Mouse (Mus musculus) heart, embryonic 11.5 days (tissue): ENCODE measurements around the gene Hoxc8. TPM values are rescaled to one million over a fixed set of nuclear protein-coding genes. Genes with fewer than 3 reads are reported as not detected.

Source experiments
- ATAC-seq: fragments of 200-750 bp; cut with Nextera tagmentation; replicated peaks from 2 replicates; pipeline ENCODE4 v1.8.0; 2017; ENCODE audit warnings: moderate library complexity; ENCODE audit not compliant: insufficient number of reproducible peaks, low FRiP score, low TSS enrichment
- H3K27ac ChIP-seq: fragments of 300-500 bp; sonication (generic); 2 replicates; pipeline ENCODE4 v1.5.1; 2014; ENCODE audit warnings: mild to moderate bottlenecking, low read depth, low read length
- H3K27me3 ChIP-seq: fragments of 300-500 bp; sonication (generic); 2 replicates; pipeline ENCODE4 v1.6.1; 2014; ENCODE audit warnings: mild to moderate bottlenecking, low read length, mixed read lengths; ENCODE audit not compliant: control insufficient read depth, insufficient read depth
- H3K36me3 ChIP-seq: fragments of 300-500 bp; sonication (generic); 2 replicates; pipeline ENCODE4 v1.6.1; 2014; ENCODE audit warnings: mild to moderate bottlenecking, low read length, moderate library complexity, mixed read lengths; ENCODE audit not compliant: control insufficient read depth, insufficient read depth
- H3K4me1 ChIP-seq: fragments of 300-500 bp; sonication (generic); 2 replicates; pipeline ENCODE4 v1.6.1; 2014; ENCODE audit warnings: low read length; ENCODE audit not compliant: control insufficient read depth, insufficient read depth
- H3K4me2 ChIP-seq: fragments of 300-500 bp; sonication (generic); 2 replicates; pipeline ENCODE4 v1.6.1; 2014; ENCODE audit warnings: mild to moderate bottlenecking, moderate library complexity
- H3K4me3 ChIP-seq: fragments of 300-500 bp; sonication (generic); 2 replicates; pipeline ENCODE4 v1.5.1; 2014; ENCODE audit warnings: low read depth, low read length
- H3K9ac ChIP-seq: fragments of 300-500 bp; sonication (generic); 2 replicates; pipeline ENCODE4 v1.6.1; 2014; ENCODE audit warnings: mild to moderate bottlenecking, low read depth, low read length, moderate library complexity
- H3K9me3 ChIP-seq: fragments of 300-500 bp; sonication (generic); replicated peaks from 2 replicates; pipeline ENCODE4 v1.6.1; 2016; ENCODE audit warnings: low read length; ENCODE audit not compliant: control insufficient read depth
- WGBS: fragments of 180-500 bp; shearing (Covaris S2); extraction: QIAGEN DNeasy Blood & Tissue Kit; methylation state at CpG from one replicate; pipeline ENCODE4 v1.1.7; 2014; ENCODE audit not compliant: insufficient replicate concordance; 5-methylcytosine and 5-hydroxymethylcytosine counted together
- polyA plus RNA-seq: library from polyadenylated mRNA; unstranded; fragments of >200 nt; fragmentation: Nextera tagmentation; extraction: Ambion mirVana; gene quantifications from 2 replicates; pipeline ENCODE4 v1.2.1, GENCODE M21; 2014

Hoxc8 gene
- polyA plus RNA-seq, 1 experiment from 2014 or later, result 0.20 TPM

GRCm38 (mm10) chr15:103035548-103035881 is 45.1 kb downstream of the Hoxc8 start:
- Histone ChIP-seq H3K9me3 (no peaks in the 10 kb centered on the region), H3K4me3 (peak overlapping the region; percentile 2; the same call in 1 of the 2 replicates), H3K27ac (no peak overlapping the region), H3K9ac (no peak overlapping the region), H3K36me3 (no peaks in the 10 kb centered on the region), H3K4me1 (no peaks in the 10 kb centered on the region), H3K4me2 (peak overlapping the region; percentile 58; the same call in 1 of the 2 replicates), H3K27me3 (peaks cover 98% of the 10 kb centered on the region)
- 0% methylated on average over 14 of the region's 14 CpGs for WGBS
- ATAC-seq, result no peak

DNA sequence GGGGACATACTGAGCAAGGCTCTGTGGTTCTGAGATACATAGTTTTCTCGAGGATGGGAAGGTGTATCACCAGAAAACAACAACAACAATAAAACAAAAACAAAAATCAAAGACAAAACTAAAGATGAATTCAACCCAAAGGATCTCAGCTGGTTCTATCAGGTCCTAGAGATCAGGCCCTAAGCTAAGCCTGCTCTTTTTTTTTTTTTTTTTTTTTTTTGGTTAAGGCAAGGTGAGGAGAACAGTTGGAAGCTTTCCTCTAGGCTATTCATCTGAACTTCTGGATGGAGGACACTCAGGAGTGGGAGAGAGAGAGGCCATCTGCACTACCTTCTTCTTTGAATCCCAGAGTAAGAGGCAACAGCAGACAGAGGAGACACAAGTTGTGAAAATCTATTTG is 47.2 kb downstream of the Hoxc8 start:
- H3K36me3 ChIP-seq, result no peaks in the 10 kb centered on the region
- H3K27me3 ChIP-seq, result peaks cover 100% of the 10 kb centered on the region
- H3K4me2 ChIP-seq, result no peak overlapping the region
- 20% methylated on average over 1 of the region's 1 CpGs for WGBS
- no peak overlapping the region for H3K27ac ChIP-seq
- H3K9me3 ChIP-seq, result no peaks in the 10 kb centered on the region
- no peaks in the 10 kb centered on the region for H3K4me1 ChIP-seq
- ATAC-seq, result no peak
- no peak overlapping the region for H3K4me3 ChIP-seq
- H3K9ac ChIP-seq, result no peak overlapping the region

DNA sequence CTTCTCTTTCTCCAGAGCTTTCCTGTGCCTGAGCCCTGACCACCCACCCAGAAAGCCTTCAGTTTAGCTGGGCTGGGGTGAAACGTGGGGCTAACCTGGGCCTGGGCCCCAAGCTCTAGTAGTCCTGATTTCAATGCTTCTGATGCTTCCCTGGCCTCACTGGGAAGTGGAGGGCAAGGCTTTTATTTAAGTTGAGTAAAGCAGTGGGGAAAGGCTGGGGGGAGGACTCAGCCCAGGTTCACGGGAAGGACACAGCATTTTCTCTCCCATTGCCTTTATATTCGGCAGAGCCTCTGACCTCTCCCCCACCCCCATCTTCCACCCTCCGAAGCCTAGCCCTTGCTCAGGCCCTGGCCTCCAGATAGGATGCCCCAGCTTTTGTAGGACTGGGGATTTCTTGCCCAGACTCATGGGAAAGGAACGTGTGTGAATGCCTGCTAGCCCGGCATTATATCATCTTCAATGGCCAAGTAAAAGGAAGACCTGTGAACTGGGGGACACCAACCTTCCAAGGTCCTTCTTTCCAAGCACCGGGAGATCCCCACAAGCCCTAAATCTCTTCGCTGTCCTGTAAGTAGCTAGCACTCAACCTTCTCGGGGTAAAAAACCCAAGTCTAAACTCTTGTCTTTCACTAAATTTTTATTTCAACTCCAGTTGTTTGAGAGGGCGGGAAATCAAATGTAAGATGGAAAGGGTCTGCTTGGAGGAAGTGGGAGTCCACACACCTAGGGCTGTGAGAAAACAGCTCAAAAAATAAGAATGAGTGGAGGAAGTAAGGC is 48.5 kb downstream of the Hoxc8 start:
- 18% methylated on average over 10 of the region's 10 CpGs for WGBS
- no peak overlapping the region for H3K27ac ChIP-seq
- ATAC-seq, result no peak
- no peaks in the 10 kb centered on the region for H3K36me3 ChIP-seq
- no peak overlapping the region for H3K9ac ChIP-seq
- H3K4me1 ChIP-seq, result no peaks in the 10 kb centered on the region
- no peak overlapping the region for H3K4me3 ChIP-seq
- H3K9me3 ChIP-seq, result no peaks in the 10 kb centered on the region
- peaks cover 99% of the 10 kb centered on the region for H3K27me3 ChIP-seq
- no peak overlapping the region for H3K4me2 ChIP-seq

DNA sequence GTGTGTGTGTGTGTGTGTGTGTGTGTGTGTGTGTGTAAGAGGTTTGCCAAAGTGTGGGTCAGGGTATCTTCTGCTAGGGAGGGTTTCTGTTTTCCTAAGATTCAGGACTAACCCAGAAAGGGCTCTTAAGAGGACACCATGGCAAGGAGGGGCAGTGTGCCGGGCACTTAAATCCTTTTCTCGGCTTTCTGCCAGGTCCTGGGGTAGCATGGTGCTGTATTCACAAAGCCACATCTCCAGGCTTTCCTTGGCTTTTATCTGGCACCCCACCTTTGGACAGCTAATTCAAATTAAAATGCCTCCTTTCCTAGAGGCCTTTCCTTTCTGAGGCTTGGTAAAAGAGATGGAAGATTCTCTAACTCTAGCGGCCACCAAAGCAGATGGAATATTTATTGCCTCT is 49.2 kb downstream of the Hoxc8 start:
- Histone ChIP-seq H3K4me1 (no peaks in the 10 kb centered on the region), H3K9ac (no peak overlapping the region), H3K27ac (no peak overlapping the region), H3K9me3 (no peaks in the 10 kb centered on the region), H3K27me3 (peaks cover 99% of the 10 kb centered on the region), H3K4me2 (no peak overlapping the region), H3K36me3 (no peaks in the 10 kb centered on the region), H3K4me3 (no peak overlapping the region)
- 16% methylated on average over 3 of the region's 3 CpGs for WGBS
- ATAC-seq, result no peak

- H3K27me3 ChIP-seq, result peaks cover 97% of the 10 kb centered on the region
- H3K4me2 ChIP-seq, result no peak overlapping the region
Observed at GRCm38 (mm10) chr15:103040601-103041000, 50.2 kb downstream of the Hoxc8 start.

GRCm38 (mm10) chr15:103041613-103042012 is 51.2 kb downstream of the Hoxc8 start:
- WGBS, result 18% methylated on average over 5 of the region's 5 CpGs
- Histone ChIP-seq H3K27me3 (peaks cover 94% of the 10 kb centered on the region), H3K27ac (no peak overlapping the region), H3K9ac (no peak overlapping the region), H3K36me3 (no peaks in the 10 kb centered on the region), H3K4me1 (no peaks in the 10 kb centered on the region), H3K4me3 (no peak overlapping the region), H3K9me3 (no peaks in the 10 kb centered on the region), H3K4me2 (no peak overlapping the region)
- ATAC-seq, result no peak

More at GRCm38 (mm10) chr15:103040601-103041000, 50.2 kb downstream of the Hoxc8 start:
- ATAC-seq, result no peak
- Histone ChIP-seq H3K4me3 (no peak overlapping the region), H3K36me3 (no peaks in the 10 kb centered on the region), H3K27ac (no peak overlapping the region), H3K9me3 (no peaks in the 10 kb centered on the region), H3K4me1 (no peaks in the 10 kb centered on the region), H3K9ac (no peak overlapping the region)
- WGBS, result 5% methylated on average over 12 of the region's 12 CpGs

GRCm38 (mm10) chr15:103042209-103042608 is 51.8 kb downstream of the Hoxc8 start:
- no peaks in the 10 kb centered on the region for H3K36me3 ChIP-seq
- no peak overlapping the region for H3K27ac ChIP-seq
- no peak overlapping the region for H3K9ac ChIP-seq
- no peak for ATAC-seq
- no peaks in the 10 kb centered on the region for H3K4me1 ChIP-seq
- H3K4me2 ChIP-seq, result no peak overlapping the region
- H3K27me3 ChIP-seq, result peaks cover 92% of the 10 kb centered on the region
- no peaks in the 10 kb centered on the region for H3K9me3 ChIP-seq
- no peak overlapping the region for H3K4me3 ChIP-seq
- WGBS, result 0% methylated on average over 1 of the region's 1 CpGs
